Mouse (Mus musculus): ENCODE data around the gene Rsrc1.

GRCm38 (mm10) chr3:67036387-67037062 lies 55.3 kb downstream of the Rsrc1 start:
- TF ChIP-seq POLR2A (IDR thresholded peaks at IDR 0.05; ENCODE audit: borderline replicate concordance, extremely low read depth, insufficient read depth, insufficient read length, poor library complexity, severe bottlenecking) (no peak), CTCF (IDR thresholded peaks at IDR 0.05; ENCODE audit: borderline replicate concordance, extremely low read depth, insufficient read depth, insufficient read length) (no peak)

Data from brain, embryonic 14.5 days (tissue).